Comparison of ENCODE assay signal across 8 mouse cellular contexts in genomic region chr3:37846191-37847003, GRCm38 (mm10).
DNase-seq lines count a peak whose midpoint lies in the region; ATAC-seq and TF ChIP-seq lines count a peak whose summit lies in the region.

No protein-coding gene starts in this region.

- no peaks in the 10 kb centered on the region for H3K9me3 ChIP-seq in stomach, postnatal 0 days (ENCODE audit: control insufficient read depth, low read length)

- peak; percentile 15 for DNase-seq in thymus, postnatal 0 days (ENCODE audit: low spot score)
- no peak for DNase-seq in thymus, postnatal 36 days
- DNase-seq in heart, postnatal 36 days = peak; percentile 55 to 60
- DNase-seq in kidney, postnatal 36 days = peak; percentile 35 to 43
- no peak for DNase-seq in stomach, postnatal 0 days (ENCODE audit: low spot score)
- DNase-seq in left cerebral cortex, postnatal 36 days (ENCODE audit: low spot score in 2 of 2) = no peak
- no peak for DNase-seq in urinary bladder, postnatal 4 days (ENCODE audit: low spot score in 2 of 2)

- intact Hi-C loops in heart, postnatal 36 days (cut with DNase I) = loop anchor here (5.0 kb wide), 1 partner anchor 74 kb away; no protein-coding TSS in a partner anchor
- intact Hi-C loops in left cerebral cortex, postnatal 36 days (cut with DNase I) = no loop called here

- no peak overlapping the region for H3K4me2 ChIP-seq in stomach, postnatal 0 days (replicated peaks; ENCODE audit: low read depth)

- peak overlapping the region; percentile 1; the same call in 1 of the 2 replicates for H3K27ac ChIP-seq in stomach, postnatal 0 days (replicated peaks)

- peaks cover 12% of the 10 kb centered on the region; the same call in 1 of the 2 replicates for H3K4me1 ChIP-seq in stomach, postnatal 0 days (replicated peaks; ENCODE audit: control insufficient read depth, insufficient read depth)

- TF ChIP-seq EP300 in stomach, postnatal 0 days (optimal IDR thresholded peaks at IDR 0.05) = no peak

- no peak overlapping the region for H3K9ac ChIP-seq in stomach, postnatal 0 days (ENCODE audit: low read length)

- TF ChIP-seq CTCF in stomach, postnatal 0 days (IDR thresholded peaks at IDR 0.05; ENCODE audit: low read depth) = no peak

- H3K27me3 ChIP-seq in stomach, postnatal 0 days (ENCODE audit: control insufficient read depth, insufficient read depth, low read length) = no peaks in the 10 kb centered on the region

- H3K4me3 ChIP-seq in stomach, postnatal 0 days (ENCODE audit: low read depth, low read length) = no peak overlapping the region

- no peak for ATAC-seq in stomach, postnatal 0 days (ENCODE audit: low FRiP score, low TSS enrichment)
- no peak for ATAC-seq in megakaryocyte, adult 5-6 weeks (ENCODE audit: poor library complexity, severe bottlenecking)

- H3K36me3 ChIP-seq in stomach, postnatal 0 days (ENCODE audit: control insufficient read depth, insufficient read depth, low read length) = no peaks in the 10 kb centered on the region

- WGBS in stomach, postnatal 0 days = 44% methylated on average over 3 of the region's 3 CpGs

Comparison
In these comparisons a context has a peak if more than half of its experiments do, and no peak if none do; other contexts are left out.
1. DNase-seq: peak in thymus, postnatal 0 days (single experiment), heart, postnatal 36 days (2 of 2) and kidney, postnatal 36 days (2 of 2); none in thymus, postnatal 36 days (0 of 2), stomach, postnatal 0 days (single experiment), left cerebral cortex, postnatal 36 days (0 of 2) and urinary bladder, postnatal 4 days (0 of 2).